Mouse (Mus musculus) embryonic facial prominence, embryonic 11.5 days (tissue): ENCODE measurements around the gene Mvp. TPM values are rescaled to one million over a fixed set of nuclear protein-coding genes. Genes with fewer than 3 reads are reported as not detected.

Experiments used
- ATAC-seq: fragments of 200-750 bp; cut with Nextera tagmentation; replicated peaks from 2 replicates; pipeline ENCODE4 v1.8.0; 2017; ENCODE audit warnings: low read depth; ENCODE audit not compliant: insufficient number of reproducible peaks, low FRiP score, low TSS enrichment
- DNase-seq: peaks from one replicate; pipeline ENCODE4 v3.0.0-alpha.2; 2015; ENCODE audit warnings: low spot score
- H3K27ac ChIP-seq: fragments of 300-500 bp; sonication (generic); replicated peaks from 2 replicates; pipeline ENCODE4 v1.5.1; 2014; ENCODE audit warnings: mild to moderate bottlenecking, low read depth, low read length, control low read depth
- H3K27me3 ChIP-seq: fragments of 300-500 bp; sonication (generic); 2 replicates; pipeline ENCODE4 v1.6.1; 2014; ENCODE audit warnings: mild to moderate bottlenecking, low read length, moderate library complexity, mixed read lengths; ENCODE audit not compliant: control insufficient read depth, insufficient read depth
- H3K36me3 ChIP-seq: fragments of 300-500 bp; sonication (generic); replicated peaks from 2 replicates; pipeline ENCODE4 v1.6.1; 2014; ENCODE audit warnings: low read depth, mild to moderate bottlenecking, low read length, moderate library complexity, mixed read lengths; ENCODE audit not compliant: control insufficient read depth, insufficient read depth
- H3K4me1 ChIP-seq: fragments of 300-500 bp; sonication (generic); 2 replicates; pipeline ENCODE4 v1.6.1; 2014; ENCODE audit warnings: low read length, mixed read lengths; ENCODE audit not compliant: control insufficient read depth, insufficient read depth
- H3K4me2 ChIP-seq: fragments of 300-500 bp; sonication (generic); 2 replicates; pipeline ENCODE4 v1.6.1; 2014; ENCODE audit warnings: low read depth, mild to moderate bottlenecking, control low read depth, low read length, moderate library complexity
- H3K4me3 ChIP-seq: fragments of 300-500 bp; sonication (generic); 2 replicates; pipeline ENCODE4 v1.5.1; 2014; ENCODE audit warnings: low read depth, low read length, control low read depth
- H3K9ac ChIP-seq: fragments of 300-500 bp; sonication (generic); replicated peaks from 2 replicates; pipeline ENCODE4 v1.6.1; 2014; ENCODE audit warnings: mild to moderate bottlenecking, control low read depth, low read length
- H3K9me3 ChIP-seq: fragments of 300-500 bp; sonication (generic); replicated peaks from 2 replicates; pipeline ENCODE4 v1.6.1; 2016; ENCODE audit warnings: mild to moderate bottlenecking, low read length, inconsistent platforms, mixed read lengths; ENCODE audit not compliant: control insufficient read depth
- WGBS: fragments of 180-500 bp; shearing (Covaris S2); extraction: QIAGEN DNeasy Blood & Tissue Kit; methylation state at CpG from one replicate; pipeline ENCODE4 v1.1.7; 2014; 5-methylcytosine and 5-hydroxymethylcytosine counted together
- microRNA-seq: library from miRNA; unstranded; fragments of <30 nt; microRNA quantifications from one replicate; pipeline ENCODE4, GENCODE M21; 2016; ENCODE audit warnings: borderline number of aligned reads
- polyA plus RNA-seq: library from polyadenylated mRNA; unstranded; fragments of >200 nt; fragmentation: Nextera tagmentation; extraction: Ambion mirVana; gene quantifications from 2 replicates; pipeline ENCODE4 v1.2.1, GENCODE M21; 2014

The Mvp gene
- polyA plus RNA-seq, 1 experiment from 2014 or later = 2.6 TPM

DNA sequence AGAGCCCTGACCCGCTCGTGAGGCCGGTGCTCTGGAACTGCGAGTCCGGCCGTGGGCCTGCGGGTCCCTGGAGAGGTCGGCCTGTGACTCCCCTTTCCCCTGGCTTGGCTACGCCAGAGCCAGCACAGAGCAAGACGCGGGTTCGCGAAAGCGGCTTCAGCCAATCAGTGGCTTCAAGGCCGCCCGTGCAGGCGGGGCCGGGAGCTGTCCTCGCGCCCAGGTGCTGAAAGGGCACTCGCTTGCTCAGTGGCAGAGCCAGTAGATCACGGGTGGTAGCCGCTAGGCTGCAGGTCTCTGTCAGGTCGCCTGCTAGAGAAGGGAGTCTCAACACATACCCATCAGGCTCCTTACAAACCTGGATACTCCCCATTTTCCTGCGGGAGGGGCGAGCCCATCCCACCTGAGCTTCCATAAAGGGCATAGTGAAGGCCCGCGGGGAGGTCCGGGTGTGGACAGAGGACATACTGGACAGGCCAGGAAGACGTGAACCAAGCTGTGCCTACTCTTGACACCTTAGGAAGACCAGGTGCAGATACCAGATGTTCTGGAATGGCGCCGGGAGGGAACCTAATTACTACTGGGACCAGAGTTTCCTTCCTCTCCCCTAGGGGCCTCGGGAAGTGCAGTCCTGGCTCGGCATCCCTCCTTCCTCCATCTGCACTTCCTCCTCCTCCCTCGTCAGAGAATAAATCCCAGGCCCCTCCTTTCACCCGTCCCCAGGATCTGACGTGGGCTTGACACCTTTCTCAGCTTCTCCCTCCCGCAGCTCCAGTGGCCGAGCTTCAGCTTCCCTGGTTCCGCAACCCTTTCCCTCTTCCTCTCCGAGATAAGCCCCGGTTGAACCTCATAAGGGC, 64.4 kb downstream of the Mvp start, which contains the start of gene Sez6l2:
Sez6l2 (plus strand) TSS at position 771 of the 854 bp plus-strand sequence.
- H3K27me3 ChIP-seq = peaks cover 13% of the 10 kb centered on the region
- H3K27ac ChIP-seq = no peak within 1 kb of the TSS
- peaks cover 2% of the 10 kb centered on the region; the same call in 1 of the 2 replicates for H3K4me1 ChIP-seq
- peak within 1 kb of the TSS; percentile 32 for H3K4me3 ChIP-seq
- no peaks in the 10 kb centered on the region for H3K9me3 ChIP-seq
- 0 out of 2 replicates have a peak within 1 kb of the TSS, but pooled peaks have one; percentile 22 for H3K9ac ChIP-seq
- H3K36me3 ChIP-seq = no peaks in the 10 kb centered on the region
- WGBS = under 1% methylated on average over 42 of the region's 42 CpGs
- H3K4me2 ChIP-seq = peak within 1 kb of the TSS; percentile 88
- peak; percentile 91 for ATAC-seq
- peak; percentile 95 for DNase-seq

DNA sequence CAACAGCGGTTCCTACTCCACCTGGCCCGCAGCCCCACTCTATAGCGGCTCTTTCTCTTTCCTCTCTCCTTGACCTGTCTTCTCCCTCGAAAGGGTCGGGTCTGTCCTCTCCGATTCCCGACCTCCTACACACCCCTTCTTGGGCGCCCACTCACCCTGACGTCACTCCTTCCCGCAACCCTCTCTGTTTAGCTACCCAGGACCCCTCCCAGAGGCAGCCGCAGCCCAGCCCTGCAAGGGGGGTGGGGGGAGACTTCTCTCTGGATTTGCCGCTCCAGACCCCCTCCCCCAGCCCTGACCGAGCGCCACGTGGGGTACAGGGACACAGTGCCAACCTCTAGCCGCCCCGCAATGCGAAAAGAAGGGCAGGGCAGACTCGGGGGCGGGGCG, 65.0 kb downstream of the Mvp start, which contains the start of gene Asphd1:
Asphd1 (minus strand) TSS at position 180 of the 390 bp plus-strand sequence.
- peak within 1 kb of the TSS; percentile 32 for H3K4me3 ChIP-seq
- H3K27me3 ChIP-seq = peaks cover 13% of the 10 kb centered on the region
- H3K9me3 ChIP-seq = no peaks in the 10 kb centered on the region
- WGBS = 2% methylated on average over 21 of the region's 21 CpGs
- H3K4me2 ChIP-seq = peak within 1 kb of the TSS; percentile 88
- DNase-seq = peak; percentile 6
- 0 out of 2 replicates have a peak within 1 kb of the TSS, but pooled peaks have one; percentile 22 for H3K9ac ChIP-seq
- ATAC-seq = peak; percentile 65
- no peak within 1 kb of the TSS for H3K27ac ChIP-seq
- peaks cover 2% of the 10 kb centered on the region; the same call in 1 of the 2 replicates for H3K4me1 ChIP-seq
- H3K36me3 ChIP-seq = no peaks in the 10 kb centered on the region

DNA sequence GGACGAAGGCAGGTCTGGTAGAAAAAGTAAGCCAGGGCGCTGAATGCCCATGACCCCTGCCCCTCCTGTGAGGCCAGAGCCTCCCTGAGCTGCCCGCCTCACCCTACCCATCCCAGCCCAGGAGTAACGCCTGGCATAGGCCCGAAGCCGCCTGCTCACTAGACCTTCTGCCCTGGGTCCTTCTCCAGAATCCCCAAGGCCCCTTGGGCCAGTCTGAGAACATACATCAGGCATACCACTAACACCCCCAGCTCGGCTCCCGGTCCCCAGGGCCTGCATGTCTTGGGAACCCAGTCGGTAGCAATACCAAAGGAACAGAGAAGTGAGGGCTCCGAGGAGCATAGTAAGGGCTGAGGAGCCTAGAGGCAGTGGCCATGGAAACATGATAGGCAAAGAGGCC, 65.8 kb downstream of the Mvp start:
- H3K9ac ChIP-seq = no peak overlapping the region
- H3K4me2 ChIP-seq = no peak overlapping the region
- peaks cover 13% of the 10 kb centered on the region for H3K27me3 ChIP-seq

DNA sequence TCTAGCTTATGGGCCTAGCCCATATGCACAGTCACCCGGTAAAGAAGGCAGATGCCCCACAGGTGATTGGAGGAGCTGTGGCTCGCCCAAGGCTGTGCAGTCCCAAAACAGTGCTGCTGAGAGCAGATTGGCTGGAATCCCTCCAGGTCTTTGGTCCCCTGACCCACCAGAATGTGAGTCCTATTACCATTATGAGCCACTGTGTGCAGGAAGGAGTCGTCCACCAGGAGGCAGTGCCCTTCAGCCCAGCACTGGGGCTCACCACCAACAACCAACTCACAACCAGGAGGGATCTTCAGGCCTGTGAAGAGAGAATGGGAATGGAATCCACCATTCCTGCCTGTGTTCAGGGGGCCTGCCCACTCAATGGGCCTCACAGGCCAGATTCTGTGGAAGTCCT, 67.9 kb downstream of the Mvp start:
- DNase-seq (peak; percentile 43), ATAC-seq (no peak)
- Histone ChIP-seq H3K27ac (no peak overlapping the region), H3K4me3 (no peak overlapping the region), H3K9me3 (no peaks in the 10 kb centered on the region), H3K27me3 (peaks cover 7% of the 10 kb centered on the region), H3K4me1 (0 out of 2 replicates have a peak, but pooled peaks cover 2% of the 10 kb centered on the region), H3K9ac (no peak overlapping the region), H3K36me3 (no peaks in the 10 kb centered on the region), H3K4me2 (no peak overlapping the region)
- WGBS = 40% methylated on average over 3 of the region's 3 CpGs

More for the DNA sequence above, 65.8 kb downstream of the Mvp start:
- ATAC-seq (no peak), DNase-seq (no peak)
- WGBS = 79% methylated on average over 10 of the region's 10 CpGs
- no peaks in the 10 kb centered on the region for H3K9me3 ChIP-seq
- no peak overlapping the region for H3K27ac ChIP-seq
- peaks cover 2% of the 10 kb centered on the region; the same call in 1 of the 2 replicates for H3K4me1 ChIP-seq
- no peaks in the 10 kb centered on the region for H3K36me3 ChIP-seq
- no peak overlapping the region for H3K4me3 ChIP-seq

DNA sequence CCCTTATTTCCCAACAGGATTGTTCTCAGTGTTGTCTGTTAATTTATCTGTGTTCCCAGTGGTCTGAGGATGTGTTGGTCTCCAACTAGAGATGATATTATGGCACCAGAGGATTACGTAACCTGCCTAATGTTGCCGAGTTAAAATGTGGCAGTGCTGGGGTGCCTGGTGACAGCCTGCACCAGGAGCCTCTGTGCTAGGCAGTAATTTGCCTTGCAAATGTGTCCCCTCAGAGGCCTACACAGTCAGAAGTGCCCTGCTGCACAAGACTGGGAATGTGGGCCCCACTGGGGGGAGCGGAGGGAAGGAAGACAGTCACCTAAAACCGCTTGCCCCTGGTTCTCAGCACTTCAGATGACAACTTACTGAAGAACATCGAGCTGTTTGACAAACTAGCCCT, 72.6 kb downstream of the Mvp start:
- H3K4me1 ChIP-seq = no peaks in the 10 kb centered on the region
- H3K4me3 ChIP-seq = no peak overlapping the region
- no peak overlapping the region for H3K9ac ChIP-seq
- H3K36me3 ChIP-seq = peaks cover 2% of the 10 kb centered on the region; the same call in 1 of the 2 replicates
- H3K9me3 ChIP-seq = no peaks in the 10 kb centered on the region
- DNase-seq (no peak), ATAC-seq (no peak)
- H3K27me3 ChIP-seq = no peaks in the 10 kb centered on the region
- H3K4me2 ChIP-seq = no peak overlapping the region
- no peak overlapping the region for H3K27ac ChIP-seq
- WGBS = 81% methylated on average over 5 of the region's 5 CpGs

DNA sequence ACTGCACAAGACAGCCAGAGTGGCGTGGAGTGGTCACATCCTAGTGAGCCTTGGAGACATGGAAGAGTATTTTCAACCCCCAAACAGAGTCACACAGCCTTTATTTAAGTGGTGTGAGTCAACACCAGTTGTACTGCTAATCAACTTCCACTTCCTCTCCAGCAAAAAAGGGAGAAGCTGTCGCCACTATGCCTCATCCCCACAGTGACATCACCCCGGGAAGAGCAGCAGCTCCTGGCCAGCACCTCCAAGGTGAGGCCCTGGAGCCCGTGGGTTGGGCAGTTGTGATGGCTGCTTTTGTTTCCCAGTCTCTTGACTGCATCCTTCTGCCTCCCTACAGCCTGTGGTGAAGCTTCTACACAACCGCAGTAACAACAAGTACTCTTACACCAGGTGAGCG, 73.2 kb downstream of the Mvp start:
- Histone ChIP-seq H3K9ac (no peak overlapping the region), H3K9me3 (no peaks in the 10 kb centered on the region), H3K27me3 (no peaks in the 10 kb centered on the region), H3K4me2 (no peak overlapping the region), H3K4me3 (no peak overlapping the region), H3K4me1 (no peaks in the 10 kb centered on the region), H3K36me3 (peaks cover 2% of the 10 kb centered on the region; the same call in 1 of the 2 replicates), H3K27ac (no peak overlapping the region)
- ATAC-seq (no peak), DNase-seq (no peak)
- WGBS = 45% methylated on average over 6 of the region's 6 CpGs

Small RNA genes within 50 kb of the gene (microRNA-seq; reads per million reads assigned to microRNA genes)
- gene Gm44343 = not detected

Other genes starting within 250 kb of the Mvp start
- gene Gdpd3, start 248.3 kb downstream of the Mvp start, polyA plus RNA-seq = 0.60 and 1.3 TPM in 2 replicates
- gene Ypel3, start 237.7 kb downstream of the Mvp start, polyA plus RNA-seq = 89.1 and 109 TPM in 2 replicates
- 0.18 and 0.27 TPM in 2 replicates for gene Tbx6, start 233.1 kb downstream of the Mvp start, polyA plus RNA-seq
- gene Ppp4c, start 222.1 kb downstream of the Mvp start, polyA plus RNA-seq = 374 and 401 TPM in 2 replicates
- 2.4 and 2.5 TPM in 2 replicates for gene Fam57b, start 217.0 kb downstream of the Mvp start, polyA plus RNA-seq
- gene 4930451I11Rik, start 183.0 kb downstream of the Mvp start, polyA plus RNA-seq = not detected in 2 replicates
- gene Doc2a, start 167.2 kb downstream of the Mvp start, polyA plus RNA-seq = 1.5 and 1.7 TPM in 2 replicates
- gene Hirip3, start 152.6 kb downstream of the Mvp start, polyA plus RNA-seq = 18.8 and 23.4 TPM in 2 replicates
- gene Ino80e, start 152.2 kb downstream of the Mvp start, polyA plus RNA-seq = 100 and 101 TPM in 2 replicates
- 21.6 and 23.6 TPM in 2 replicates for gene Taok2, start 129.9 kb downstream of the Mvp start, polyA plus RNA-seq
- 15.8 and 18.4 TPM in 2 replicates for gene Tmem219, start 91.7 kb downstream of the Mvp start, polyA plus RNA-seq
- gene Kctd13, start 85.7 kb downstream of the Mvp start, polyA plus RNA-seq = 15.1 and 18.5 TPM in 2 replicates
- gene Asphd1, start 65.0 kb downstream of the Mvp start, polyA plus RNA-seq = 0.60 TPM in 2 replicates
- 1.2 and 3.2 TPM in 2 replicates for gene Sez6l2, start 64.1 kb downstream of the Mvp start, polyA plus RNA-seq
- gene Cdipt, start 38.7 kb downstream of the Mvp start, polyA plus RNA-seq = 64.3 and 71.6 TPM in 2 replicates
- 1.0 and 2.0 TPM in 2 replicates for gene Cdiptos, start 38.5 kb downstream of the Mvp start, polyA plus RNA-seq
- 0.32 and 0.53 TPM in 2 replicates for gene Pagr1b, start 1.9 kb upstream of the Mvp start, polyA plus RNA-seq
- 53.4 and 75.3 TPM in 2 replicates for gene Pagr1a, start 2.7 kb upstream of the Mvp start, polyA plus RNA-seq
- 52.7 and 56.0 TPM in 2 replicates for gene Gm42742, start 6.5 kb upstream of the Mvp start, polyA plus RNA-seq
- gene Prrt2, start 6.6 kb upstream of the Mvp start, polyA plus RNA-seq = 7.6 and 7.7 TPM in 2 replicates
- 63.1 and 66.4 TPM in 2 replicates for gene Maz, start 12.4 kb upstream of the Mvp start, polyA plus RNA-seq
- 192 and 199 TPM in 2 replicates for gene Kif22, start 27.9 kb upstream of the Mvp start, polyA plus RNA-seq
- not detected in 2 replicates for gene Zg16, start 72.7 kb upstream of the Mvp start, polyA plus RNA-seq
- gene AI467606, start 76.7 kb upstream of the Mvp start, polyA plus RNA-seq = 1.0 and 1.1 TPM in 2 replicates
- 2.5 and 3.0 TPM in 2 replicates for gene Qprt, start 107.6 kb upstream of the Mvp start, polyA plus RNA-seq
- gene Spn, start 123.2 kb upstream of the Mvp start, polyA plus RNA-seq = not detected in 2 replicates
- 71.8 and 74.0 TPM in 2 replicates for gene Cd2bp2, start 181.4 kb upstream of the Mvp start, polyA plus RNA-seq
- 15.8 and 19.2 TPM in 2 replicates for gene Tbc1d10b, start 193.8 kb upstream of the Mvp start, polyA plus RNA-seq
- gene Mylpf, start 194.3 kb upstream of the Mvp start, polyA plus RNA-seq = 19.8 and 22.8 TPM in 2 replicates
- gene Zfp553, start 218.4 kb upstream of the Mvp start, polyA plus RNA-seq = 20.9 and 22.5 TPM in 2 replicates
- 21.0 and 24.6 TPM in 2 replicates for gene Sept1, start 218.5 kb upstream of the Mvp start, polyA plus RNA-seq
- gene Zfp771, start 229.7 kb upstream of the Mvp start, polyA plus RNA-seq = 63.2 and 65.3 TPM in 2 replicates
- gene Dctpp1, start 246.1 kb upstream of the Mvp start, polyA plus RNA-seq = 253 and 266 TPM in 2 replicates